Mouse (Mus musculus) left cerebral cortex, adult 8-10 months (tissue): ENCODE results near the gene AW822073. TPM values are rescaled to one million over a fixed set of nuclear protein-coding genes. Genes with fewer than 3 reads are reported as not detected.
"Not testable (repeated sequence)": the region's sequence is repeated elsewhere in the genome, so short reads cannot be mapped to it uniquely, and the experiment has no call there.

ENCODE experiments used
- DNase-seq, 2 experiments: peaks; one replicate each; pipeline ENCODE4 v3.0.0; 2022; ENCODE audit warnings: low spot score in 2 of 2
- total RNA-seq, 4 experiments: library from RNA; stranded (reverse); gene quantifications; 2 replicates each; pipeline ENCODE4 v1.2.4; 2022

AW822073 gene
- total RNA-seq, 4 experiments from 2014 or later, result not detected

- DNase-seq, result not testable (repeated sequence)
Observed at GRCm38 (mm10) chr10:58223161-58223560, 1.6 kb downstream of the AW822073 start.

GRCm38 (mm10) chr10:58221571-58221970 lies 3.2 kb downstream of the AW822073 start:
- DNase-seq, result not testable (repeated sequence)

DNA sequence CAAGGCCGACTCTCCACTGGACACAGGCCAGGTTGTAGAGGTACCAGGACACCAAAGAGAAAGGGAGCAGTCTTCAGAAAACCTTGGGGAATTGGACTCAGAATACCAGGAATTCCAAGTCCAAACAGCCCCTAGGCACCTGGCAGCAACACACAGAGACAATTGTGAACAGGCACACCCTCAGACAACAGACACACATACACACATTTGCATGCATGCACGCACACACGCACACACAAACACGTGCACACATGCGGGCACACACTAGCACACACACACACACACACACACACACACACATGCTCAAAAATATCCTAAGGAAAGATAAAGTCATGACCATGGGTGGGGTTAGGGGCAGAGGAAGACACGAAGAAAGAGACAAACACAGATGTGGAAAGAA lies 4.0 kb downstream of the AW822073 start:
- no peak for DNase-seq

- no peak for DNase-seq
Observed at GRCm38 (mm10) chr10:58217366-58217765, 7.4 kb downstream of the AW822073 start.

DNA sequence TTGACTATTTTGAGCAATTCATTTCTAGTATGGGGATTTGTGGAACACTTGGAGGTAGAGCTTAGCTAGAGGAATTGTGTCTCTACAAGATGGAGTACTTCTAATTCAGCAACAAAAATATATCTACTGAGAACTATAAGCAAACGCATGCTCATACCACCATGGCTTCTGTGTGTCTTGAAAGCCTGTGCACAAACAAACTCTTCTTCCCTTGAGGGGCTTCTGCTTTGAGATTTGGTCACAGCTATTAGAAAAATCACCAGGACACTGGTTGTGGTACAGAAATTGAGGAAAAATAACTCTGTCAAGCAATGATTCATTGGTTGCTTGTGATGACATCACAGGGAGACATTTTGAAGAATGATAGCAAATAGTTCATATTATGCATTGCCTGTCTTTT lies 9.4 kb downstream of the AW822073 start:
- no peak for DNase-seq

- DNase-seq, result no peak
Observed at GRCm38 (mm10) chr10:58214934-58215333, 9.8 kb downstream of the AW822073 start.

- no peak for DNase-seq
Observed at GRCm38 (mm10) chr10:58214497-58214896, 10.2 kb downstream of the AW822073 start.

DNA sequence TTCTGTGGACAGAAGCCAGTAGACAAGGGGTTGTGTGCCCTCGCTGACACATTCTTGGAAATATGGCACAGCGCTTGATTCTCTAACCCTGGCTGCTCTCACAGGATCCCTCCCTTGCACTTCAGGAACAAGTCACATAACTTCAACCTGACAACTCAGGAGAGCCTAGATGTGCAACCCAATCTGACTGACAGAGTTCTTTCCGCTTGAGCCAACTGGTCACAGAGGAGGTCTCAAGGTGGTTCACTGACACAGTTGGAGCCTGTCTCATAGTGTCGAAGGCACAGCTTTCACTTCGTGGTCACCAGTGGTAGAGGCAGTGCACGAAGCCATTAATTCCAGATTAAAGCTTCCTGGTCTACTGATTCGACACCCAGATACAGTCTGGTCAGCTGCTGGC lies 12.5 kb downstream of the AW822073 start:
- no peak for DNase-seq

DNA sequence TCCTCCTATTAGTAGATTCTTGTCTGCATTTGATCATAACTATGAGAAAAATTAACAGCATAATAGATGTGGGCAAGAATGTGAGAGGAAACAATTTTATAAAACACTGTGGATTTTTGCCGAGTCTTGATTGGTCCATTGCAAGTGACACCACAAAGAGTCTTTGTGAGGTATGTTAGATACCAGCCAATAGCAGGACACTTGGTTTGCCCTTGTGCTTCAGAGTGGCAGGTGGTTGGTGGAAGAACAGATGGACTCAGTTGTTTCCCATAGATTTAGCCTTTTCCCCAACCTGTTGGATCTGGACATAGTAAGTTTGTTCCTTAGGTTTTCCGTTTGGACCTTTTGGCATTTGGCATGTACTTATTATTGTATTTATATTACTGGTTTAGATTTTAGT lies 13.5 kb downstream of the AW822073 start:
- no peak for DNase-seq

DNA sequence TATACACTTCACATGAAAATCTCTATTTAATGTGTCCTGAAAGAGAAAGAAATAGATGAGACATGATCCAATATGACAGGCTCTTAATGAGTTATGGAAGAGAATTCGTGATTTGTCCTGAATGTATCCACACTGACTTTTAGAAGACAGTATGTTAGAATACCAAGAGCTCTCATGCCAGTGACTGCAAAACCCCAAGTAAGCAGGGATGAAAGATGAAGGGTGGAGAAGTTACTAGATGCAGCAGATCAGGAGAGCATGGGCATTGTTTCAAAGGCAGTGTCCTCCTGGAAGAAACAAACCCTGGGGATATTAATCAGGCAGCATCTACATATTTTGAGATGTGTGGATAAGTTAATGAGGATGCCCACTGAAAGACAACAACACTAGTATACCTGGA lies 14.2 kb downstream of the AW822073 start:
- no peak for DNase-seq

GRCm38 (mm10) chr10:58209710-58210467 lies 14.8 kb downstream of the AW822073 start:
- DNase-seq, result no peak

DNA sequence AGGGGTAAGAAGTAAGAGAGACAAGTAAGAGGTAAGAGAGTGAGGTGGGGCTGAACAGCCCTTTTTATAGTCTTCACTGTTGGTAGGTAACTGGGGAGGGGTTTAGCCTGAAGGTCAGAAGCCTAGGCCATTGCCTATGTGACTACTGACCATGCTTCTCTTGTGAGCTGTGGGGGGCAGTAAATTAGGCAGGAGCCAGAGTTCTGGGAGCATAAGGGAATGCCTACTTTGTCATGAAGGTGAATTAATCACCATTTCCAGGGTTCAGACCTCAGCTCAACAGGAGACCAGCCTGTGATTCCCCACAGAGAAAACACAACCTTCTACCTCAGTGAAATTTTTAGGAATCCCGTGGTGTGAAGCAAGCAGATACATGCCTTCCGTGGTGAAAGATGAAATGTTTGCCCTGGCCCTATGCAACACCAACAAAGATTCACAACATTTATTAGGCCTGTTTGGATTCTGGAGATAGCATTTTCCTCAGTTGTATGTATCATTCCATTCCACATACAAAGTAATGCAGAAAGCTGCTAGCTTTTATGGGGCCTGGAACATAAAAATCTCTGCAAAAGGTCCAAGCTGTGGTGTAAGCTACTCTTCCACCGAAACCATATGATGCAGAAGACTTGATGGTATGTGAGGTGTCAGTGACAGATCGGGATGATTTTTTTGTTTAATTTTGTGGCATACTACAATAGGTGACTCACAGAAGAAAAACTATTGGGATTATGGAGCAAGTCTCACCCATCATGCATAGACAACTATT lies 17.9 kb downstream of the AW822073 start:
- no peak for DNase-seq

DNA sequence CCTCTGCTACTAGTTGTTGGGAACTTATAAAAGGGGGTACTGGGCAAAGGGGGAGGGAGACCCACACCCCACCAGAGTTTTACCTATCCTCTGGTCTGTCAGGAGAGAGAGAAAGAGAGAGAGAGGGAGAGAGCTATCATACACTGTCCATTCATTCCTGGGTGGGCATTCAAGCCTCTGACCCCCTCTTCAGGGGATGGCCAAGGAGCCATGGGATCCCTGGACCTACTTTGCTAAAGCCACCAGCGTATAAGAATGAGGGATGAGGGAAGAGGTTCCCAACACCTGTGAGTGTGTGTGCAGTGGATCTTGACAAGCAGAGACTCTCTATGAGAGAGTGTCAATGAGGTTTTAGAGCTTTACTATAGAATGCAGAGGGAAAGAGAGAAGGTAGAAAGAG lies 18.7 kb downstream of the AW822073 start:
- no peak for DNase-seq

Other genes with a start within 250 kb of the AW822073 start
- not detected for gene Duxf3, start 7.7 kb upstream of the AW822073 start, total RNA-seq
- gene Gm4981, start 11.8 kb upstream of the AW822073 start, total RNA-seq, result not detected
- gene Gcc2, start 30.6 kb upstream of the AW822073 start, total RNA-seq, result 100 to 1,000 TPM in 2 of 4 experiments, 10 to 100 TPM in 2; 77.8 to 116 (median 101) TPM
- 10 to 100 TPM; 20.2 to 24.4 (median 23.5) TPM for gene Lims1, start 98.5 kb upstream of the AW822073 start, total RNA-seq
- 10 to 100 TPM; 78.0 to 92.2 (median 85.1) TPM for gene Ranbp2, start 222.0 kb upstream of the AW822073 start, total RNA-seq